Mouse (Mus musculus) liver, postnatal 0 days (tissue): ENCODE results near the gene Tspo2. TPM values are rescaled to one million over a fixed set of nuclear protein-coding genes. Genes with fewer than 3 reads are reported as not detected.

Source experiments
- ATAC-seq: fragments of 200-750 bp; cut with Nextera tagmentation; 2 replicates; pipeline ENCODE4 v1.8.0; 2017; ENCODE audit warnings: mild to moderate bottlenecking, moderate library complexity
- DNase-seq: peaks from one replicate; pipeline ENCODE4 v3.0.0-alpha.2; 2016
- H3K27ac ChIP-seq: fragments of 300-500 bp; sonication (generic); 2 replicates; pipeline ENCODE4 v1.5.1; 2014; ENCODE audit warnings: antibody characterized with exemption, moderate library complexity, mild to moderate bottlenecking, low read depth
- H3K27me3 ChIP-seq: fragments of 300-500 bp; sonication (generic); 2 replicates; pipeline ENCODE4 v1.6.1; 2014; ENCODE audit warnings: low read length, control low read depth, mixed read lengths; ENCODE audit not compliant: insufficient read depth
- H3K36me3 ChIP-seq: fragments of 300-500 bp; sonication (generic); replicated peaks from 2 replicates; pipeline ENCODE4 v1.6.1; 2014; ENCODE audit warnings: mild to moderate bottlenecking, control low read depth, low read length, moderate library complexity, mixed read lengths; ENCODE audit not compliant: insufficient read depth
- H3K4me1 ChIP-seq: fragments of 300-500 bp; sonication (generic); 2 replicates; pipeline ENCODE4 v1.6.1; 2014; ENCODE audit warnings: antibody characterized with exemption, mild to moderate bottlenecking, control low read depth; ENCODE audit not compliant: insufficient read depth
- H3K4me2 ChIP-seq: fragments of 300-500 bp; sonication (generic); 2 replicates; pipeline ENCODE4 v1.6.1; 2014; ENCODE audit warnings: low read depth, mild to moderate bottlenecking, low read length, moderate library complexity, mixed read lengths
- H3K4me3 ChIP-seq: fragments of 300-500 bp; sonication (generic); 2 replicates; pipeline ENCODE4 v1.5.1; 2014; ENCODE audit warnings: low read depth, low read length
- H3K9ac ChIP-seq: fragments of 300-500 bp; sonication (generic); replicated peaks from 2 replicates; pipeline ENCODE4 v1.6.1; 2014; ENCODE audit warnings: mild to moderate bottlenecking, moderate library complexity
- H3K9me3 ChIP-seq: fragments of 300-500 bp; sonication (generic); 2 replicates; pipeline ENCODE4 v1.6.1; 2016; ENCODE audit warnings: mild to moderate bottlenecking, control low read depth, low read length, mixed read lengths
- CTCF ChIP-seq: sonication (generic); IDR thresholded peaks from 2 replicates; pipeline ENCODE4 v1.5.1; 2016; ENCODE audit warnings: antibody characterized with exemption, low read depth
- EP300 ChIP-seq: IDR thresholded peaks from 2 replicates; pipeline ENCODE4 v1.6.1; 2016; ENCODE audit warnings: antibody characterized with exemption, low read depth, mild to moderate bottlenecking
- WGBS: fragments of 180-500 bp; shearing (Covaris S2); extraction: QIAGEN DNeasy Blood & Tissue Kit; methylation state at CpG from one replicate; pipeline ENCODE4 v1.1.7; 2014; ENCODE audit not compliant: insufficient replicate concordance; 5-methylcytosine and 5-hydroxymethylcytosine counted together
- polyA plus RNA-seq: library from polyadenylated mRNA; unstranded; fragments of >200 nt; fragmentation: Nextera tagmentation; extraction: Ambion mirVana; gene quantifications from 2 replicates; pipeline ENCODE4 v1.2.1, GENCODE M21; 2015

Tspo2 gene
- 61.1 and 65.2 TPM in 2 replicates for polyA plus RNA-seq

DNA sequence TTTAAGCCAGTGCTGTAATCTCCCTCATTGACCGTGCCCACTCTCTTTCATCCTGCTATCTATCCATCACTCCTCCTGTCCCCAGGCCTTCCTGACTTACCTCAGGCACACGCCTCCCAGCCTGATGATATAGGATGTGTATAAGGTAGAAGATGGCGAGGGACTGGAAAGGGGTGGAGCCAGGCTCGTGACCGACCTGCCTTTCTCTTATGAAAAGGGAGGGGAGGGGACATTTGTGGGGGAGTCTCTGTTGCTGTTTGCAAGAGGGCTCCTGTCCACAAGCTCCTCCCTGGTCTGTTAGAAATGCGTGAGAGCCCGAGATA lies at the start of gene Tspo2:
Gene Tspo2, minus strand, starts transcription at position 170 of the 323 bp plus-strand sequence.
- Histone ChIP-seq H3K27me3 (no peaks in the 10 kb centered on the region), H3K27ac (peak within 1 kb of the TSS; percentile 92), H3K9ac (peak within 1 kb of the TSS; percentile 64), H3K4me2 (peak within 1 kb of the TSS; percentile 65), H3K9me3 (no peaks in the 10 kb centered on the region), H3K4me1 (peaks cover 34% of the 10 kb centered on the region), H3K4me3 (peak within 1 kb of the TSS; percentile 40), H3K36me3 (peaks cover 4% of the 10 kb centered on the region; the same call in 1 of the 2 replicates)
- DNase-seq (peak; percentile 71), ATAC-seq (peak; percentile 72)
- TF ChIP-seq EP300 (no peak), CTCF (no peak)
- 41% methylated on average over 7 of the region's 7 CpGs for WGBS

DNA sequence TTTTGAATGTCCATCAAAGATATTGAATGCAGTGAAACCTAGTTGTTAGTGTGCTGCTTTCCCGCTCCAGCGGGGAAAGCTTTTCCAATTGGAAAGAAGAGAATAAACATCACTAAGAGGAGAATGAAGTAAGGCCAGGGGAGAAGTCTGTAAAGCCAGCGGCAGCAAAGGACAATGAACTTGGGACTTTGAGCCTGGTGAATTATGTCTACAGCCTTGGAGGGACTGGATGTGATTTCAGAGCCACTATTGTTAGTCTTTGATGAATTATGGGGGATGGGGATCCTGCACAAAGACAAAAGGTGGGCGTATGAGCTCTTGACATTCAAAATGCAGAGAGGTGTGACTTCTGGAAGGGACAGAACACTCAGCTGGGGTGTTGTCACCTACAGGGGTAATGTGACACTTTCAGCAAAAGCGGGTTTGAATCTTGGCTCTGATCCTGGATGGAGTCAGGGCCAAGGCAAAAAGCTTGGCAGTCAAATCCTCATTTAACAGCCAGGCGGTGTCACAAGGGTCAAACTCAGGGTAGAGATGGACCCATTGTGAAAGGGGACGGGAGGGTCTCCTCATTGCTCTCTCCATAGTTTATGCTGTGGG lies 49.6 kb upstream of the Tspo2 start:
- no peaks in the 10 kb centered on the region for H3K27me3 ChIP-seq
- H3K4me3 ChIP-seq: no peak overlapping the region
- H3K9me3 ChIP-seq: no peaks in the 10 kb centered on the region
- H3K36me3 ChIP-seq: no peaks in the 10 kb centered on the region
- no peak overlapping the region for H3K4me2 ChIP-seq
- WGBS: 73% methylated on average over 7 of the region's 7 CpGs
- H3K9ac ChIP-seq: no peak overlapping the region
- DNase-seq (no peak), ATAC-seq (no peak)
- TF ChIP-seq EP300: no peak
- no peak for TF ChIP-seq CTCF
- H3K4me1 ChIP-seq: no peaks in the 10 kb centered on the region
- H3K27ac ChIP-seq: no peak overlapping the region

DNA sequence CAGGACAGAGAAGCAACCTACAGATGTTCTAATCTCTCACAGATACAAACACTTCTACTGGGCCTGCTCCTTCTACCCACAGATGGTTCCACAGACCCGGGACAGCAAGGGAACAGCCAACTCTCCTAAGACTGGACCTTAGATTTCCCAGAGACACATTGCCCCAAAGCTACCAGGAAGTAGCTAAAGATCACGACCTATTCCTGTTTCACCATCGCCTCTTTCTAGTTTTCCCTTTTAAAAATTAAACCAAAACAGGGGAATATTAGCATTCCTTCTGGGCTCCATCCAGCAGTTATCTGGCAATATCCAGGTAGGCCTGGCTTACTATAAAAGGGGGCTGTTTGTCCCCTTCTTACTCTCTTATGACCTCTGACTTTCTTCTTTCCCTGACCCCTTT lies 46.7 kb upstream of the Tspo2 start:
- H3K4me2 ChIP-seq: no peak overlapping the region
- ATAC-seq (no peak), DNase-seq (no peak)
- no peaks in the 10 kb centered on the region for H3K36me3 ChIP-seq
- H3K9me3 ChIP-seq: no peaks in the 10 kb centered on the region
- H3K27ac ChIP-seq: no peak overlapping the region
- WGBS: 57% methylated on average over 3 of the region's 3 CpGs
- TF ChIP-seq EP300: no peak
- no peaks in the 10 kb centered on the region for H3K4me1 ChIP-seq
- H3K4me3 ChIP-seq: no peak overlapping the region
- H3K27me3 ChIP-seq: no peaks in the 10 kb centered on the region
- no peak overlapping the region for H3K9ac ChIP-seq

DNA sequence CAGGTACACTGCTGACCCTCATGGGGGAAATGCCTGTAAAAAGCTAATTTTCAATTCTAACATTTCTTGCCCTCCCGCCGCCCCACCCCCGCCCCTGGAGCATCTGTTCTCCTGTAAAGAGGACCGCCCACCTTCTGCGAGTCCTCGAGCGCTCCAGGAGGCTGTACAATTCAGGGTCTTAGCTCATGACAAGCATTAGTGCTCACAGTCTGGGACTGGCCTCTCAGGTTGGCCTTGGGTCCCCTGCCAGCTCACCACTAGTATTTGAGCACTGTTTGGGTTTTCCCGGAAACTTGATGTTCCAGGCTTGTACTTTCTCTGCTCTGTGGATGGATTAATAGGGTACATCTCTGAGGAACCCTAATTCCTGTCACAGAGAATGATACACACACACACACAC lies 42.7 kb upstream of the Tspo2 start:
- Histone ChIP-seq H3K36me3 (no peaks in the 10 kb centered on the region), H3K27ac (no peak overlapping the region), H3K27me3 (no peaks in the 10 kb centered on the region), H3K4me3 (no peak overlapping the region), H3K4me1 (no peaks in the 10 kb centered on the region), H3K9me3 (no peaks in the 10 kb centered on the region), H3K4me2 (no peak overlapping the region), H3K9ac (no peak overlapping the region)
- 76% methylated on average over 8 of the region's 8 CpGs for WGBS
- ATAC-seq (no peak), DNase-seq (no peak)
- TF ChIP-seq EP300: no peak
- no peak for TF ChIP-seq CTCF

DNA sequence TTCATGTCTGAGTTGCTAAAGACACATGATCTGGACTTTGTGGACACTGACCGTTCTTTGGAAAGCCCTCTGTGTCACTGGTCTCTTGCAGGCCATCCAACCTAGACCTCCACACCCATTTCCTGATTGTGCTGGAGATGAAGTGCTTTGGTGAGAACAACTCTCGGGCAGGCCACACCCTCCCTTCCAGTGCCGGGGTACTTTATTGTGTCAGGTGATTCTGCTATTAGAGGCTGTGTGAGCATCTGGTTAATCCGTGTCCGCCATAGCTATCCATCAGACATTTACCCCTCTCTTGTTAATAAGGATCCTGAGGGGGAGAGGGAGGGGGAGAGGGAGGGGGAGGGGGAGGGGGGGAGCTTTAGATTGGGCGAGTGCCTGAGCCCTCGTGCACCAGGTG lies 42.3 kb upstream of the Tspo2 start:
- ATAC-seq (no peak), DNase-seq (no peak)
- Histone ChIP-seq H3K4me3 (no peak overlapping the region), H3K9me3 (no peaks in the 10 kb centered on the region), H3K27me3 (no peaks in the 10 kb centered on the region), H3K4me1 (no peaks in the 10 kb centered on the region), H3K9ac (no peak overlapping the region), H3K36me3 (no peaks in the 10 kb centered on the region), H3K27ac (no peak overlapping the region), H3K4me2 (no peak overlapping the region)
- TF ChIP-seq EP300: no peak
- TF ChIP-seq CTCF: no peak
- 58% methylated on average over 7 of the region's 7 CpGs for WGBS

DNA sequence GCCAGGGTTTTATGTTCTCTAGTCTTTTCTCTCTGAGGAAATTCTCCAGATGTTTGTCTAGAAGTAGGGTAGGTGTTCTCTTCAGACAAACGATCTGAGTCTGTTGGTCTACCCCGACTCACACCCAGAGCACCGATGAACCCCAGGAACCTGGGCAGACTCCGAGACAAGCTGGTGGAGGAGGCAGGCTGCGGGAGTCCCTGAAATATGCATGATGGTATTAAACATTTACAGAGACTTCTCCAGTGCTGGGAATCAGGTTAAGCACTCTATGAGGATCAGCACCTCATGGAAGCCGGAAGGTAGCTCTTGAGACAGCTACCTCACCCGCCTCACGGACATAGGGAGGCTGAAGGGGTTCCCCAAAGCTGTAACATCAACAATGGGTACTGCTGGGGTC lies 41.3 kb upstream of the Tspo2 start:
- Histone ChIP-seq H3K4me1 (no peaks in the 10 kb centered on the region), H3K9ac (no peak overlapping the region), H3K9me3 (no peaks in the 10 kb centered on the region), H3K36me3 (no peaks in the 10 kb centered on the region), H3K4me3 (no peak overlapping the region), H3K4me2 (no peak overlapping the region), H3K27me3 (no peaks in the 10 kb centered on the region), H3K27ac (no peak overlapping the region)
- ATAC-seq (no peak), DNase-seq (no peak)
- TF ChIP-seq EP300: no peak
- WGBS: 82% methylated on average over 8 of the region's 8 CpGs

DNA sequence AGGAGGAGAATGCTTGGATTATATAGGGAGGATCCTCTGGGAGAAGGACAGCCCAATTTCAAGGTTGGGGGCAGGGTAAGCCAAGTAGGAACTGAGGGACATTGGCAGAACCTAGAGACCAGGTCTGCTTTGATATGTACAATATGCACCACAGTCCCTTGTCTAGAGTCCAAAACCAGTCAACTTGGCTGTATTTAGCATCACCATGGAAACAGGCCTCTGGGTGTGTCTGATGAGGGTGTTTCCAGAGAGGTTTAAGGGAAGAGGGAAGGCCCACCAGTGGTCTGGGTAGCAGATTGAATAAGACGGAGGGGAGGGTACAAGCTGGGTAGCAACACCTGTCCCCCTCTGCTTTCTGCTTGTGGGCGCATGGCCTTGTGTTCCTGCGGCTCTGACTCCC lies 38.1 kb upstream of the Tspo2 start:
- no peak for ATAC-seq
- Histone ChIP-seq H3K4me1 (no peaks in the 10 kb centered on the region), H3K9me3 (no peaks in the 10 kb centered on the region), H3K27me3 (no peaks in the 10 kb centered on the region), H3K4me3 (no peak overlapping the region), H3K27ac (no peak overlapping the region), H3K4me2 (no peak overlapping the region), H3K36me3 (no peaks in the 10 kb centered on the region), H3K9ac (no peak overlapping the region)
- TF ChIP-seq EP300 (no peak), CTCF (no peak)
- 72% methylated on average over 3 of the region's 3 CpGs for WGBS
- no peak for DNase-seq
